ENCODE assay signal across 8 mouse cellular contexts in the genomic region with DNA sequence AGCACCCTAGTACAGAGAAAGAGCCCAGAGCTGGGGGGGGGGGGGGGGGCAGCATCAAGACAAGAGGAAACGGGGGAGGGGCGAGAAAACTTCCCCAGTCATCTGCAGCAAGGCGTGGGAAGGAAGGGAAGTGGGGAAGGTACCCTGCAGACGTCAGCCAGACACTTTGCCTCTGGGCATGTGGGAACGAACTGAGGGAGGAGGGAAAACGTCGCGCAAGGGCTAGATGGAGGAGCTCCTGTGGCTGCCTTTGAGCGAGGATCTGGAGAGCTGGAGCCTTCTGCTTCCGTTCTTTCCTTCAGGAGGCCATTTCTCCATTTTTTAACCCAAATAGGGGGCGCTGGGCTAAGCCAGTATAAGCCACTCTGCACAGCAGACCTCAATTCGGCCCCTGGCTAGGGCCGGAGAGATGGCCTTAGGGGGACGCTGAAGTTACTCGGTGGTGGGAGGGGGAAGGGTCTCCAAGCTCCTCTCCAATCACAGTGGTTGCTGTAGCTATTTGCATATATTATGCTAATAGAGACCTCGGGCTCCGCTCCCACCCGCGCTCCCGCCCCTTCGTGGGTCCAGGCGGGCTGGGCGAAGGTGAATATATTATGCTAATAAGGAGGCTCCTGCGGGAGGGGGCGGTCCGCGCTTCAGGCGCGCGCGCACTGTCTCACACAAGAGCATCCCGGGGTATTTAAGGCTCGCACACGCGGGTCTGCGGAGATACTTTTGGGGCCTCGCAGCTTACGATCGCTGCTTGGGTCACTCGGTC. TPM values are rescaled to one million over a fixed set of nuclear protein-coding genes. Genes with fewer than 3 reads are reported as not detected.
DNase-seq lines count a peak whose midpoint lies in the region; ATAC-seq and TF ChIP-seq lines count a peak whose summit lies in the region.

No protein-coding gene starts in this region.

- H3K4me1 ChIP-seq in ES-E14 (ENCODE audit: control insufficient read depth in 2 of 2, insufficient read depth in 2 of 2, low read length in 2 of 2, poor library complexity in 1 of 2): no peaks in the 10 kb centered on the region
- 0 out of 2 replicates have a peak, but pooled peaks cover 7% of the 10 kb centered on the region for H3K4me1 ChIP-seq in hindbrain, embryonic 14.5 days (replicated peaks; ENCODE audit: control insufficient read depth, insufficient read depth, low read length)
- H3K4me1 ChIP-seq in lung, embryonic 16.5 days (replicated peaks; ENCODE audit: control insufficient read depth, insufficient read depth, low read length): peaks cover 6% of the 10 kb centered on the region; the same call in 1 of the 2 replicates

- H3K36me3 ChIP-seq in ES-E14 (ENCODE audit: control insufficient read depth, insufficient read depth, low read length, poor library complexity, severe bottlenecking): no peaks in the 10 kb centered on the region
- no peaks in the 10 kb centered on the region for H3K36me3 ChIP-seq in hindbrain, embryonic 14.5 days (replicated peaks; ENCODE audit: control insufficient read depth, insufficient read depth)
- H3K36me3 ChIP-seq in lung, embryonic 16.5 days (ENCODE audit: control insufficient read depth, insufficient read depth, low read length): no peaks in the 10 kb centered on the region

- H3K9me3 ChIP-seq in ES-E14 (ENCODE audit: control insufficient read depth, insufficient read depth, low read depth, low read length): no peaks in the 10 kb centered on the region
- no peaks in the 10 kb centered on the region for H3K9me3 ChIP-seq in hindbrain, embryonic 14.5 days (ENCODE audit: control insufficient read depth, low read length)
- no peaks in the 10 kb centered on the region for H3K9me3 ChIP-seq in lung, embryonic 16.5 days (ENCODE audit: control insufficient read depth, low read length)

- H3K27me3 ChIP-seq in hindbrain, embryonic 14.5 days (ENCODE audit: control insufficient read depth, insufficient read depth, low read length): no peaks in the 10 kb centered on the region
- H3K27me3 ChIP-seq in lung, embryonic 16.5 days (ENCODE audit: control insufficient read depth, insufficient read depth, low read depth, low read length): no peaks in the 10 kb centered on the region

- ATAC-seq in hindbrain, embryonic 14.5 days (ENCODE audit: low FRiP score): peak; percentile 95
- peak; percentile 98 for ATAC-seq in lung, embryonic 16.5 days (ENCODE audit: low read depth)

- under 1% methylated on average over 40 of the region's 40 CpGs for WGBS in hindbrain, embryonic 14.5 days
- WGBS in lung, embryonic 16.5 days: under 1% methylated on average over 40 of the region's 40 CpGs

- in situ Hi-C loops in ES-E14 (cut with MboI; ENCODE audit: low sequenced_read_pairs in 2 of 2, unreplicated experiment in 2 of 2): no loop called here

- no peak overlapping the region for H3K27ac ChIP-seq in ES-E14 (ENCODE audit: insufficient read depth, low read depth, low read length, poor library complexity, severe bottlenecking)
- H3K27ac ChIP-seq in hindbrain, embryonic 14.5 days: no peak overlapping the region
- peak overlapping the region; percentile 22 for H3K27ac ChIP-seq in lung, embryonic 16.5 days (ENCODE audit: low read length)

- H3K9ac ChIP-seq in ES-E14 (ENCODE audit: insufficient read depth, low read depth, low read length, poor library complexity, severe bottlenecking): peak overlapping the region; percentile 28; the same call in 1 of the 2 replicates
- H3K9ac ChIP-seq in hindbrain, embryonic 14.5 days: peak overlapping the region; percentile 57
- H3K9ac ChIP-seq in lung, embryonic 16.5 days (ENCODE audit: low read length): peak overlapping the region; percentile 71

- DNase-seq in ES-E14 (ENCODE audit: low read depth, low spot score): peak; percentile 24
- DNase-seq in cerebellum, postnatal 25 days: peak; percentile 45 to 69
- peak; percentile 23 for DNase-seq in gastrocnemius, adult 18-20 months (ENCODE audit: low spot score)
- DNase-seq in hindbrain, embryonic 14.5 days (ENCODE audit: low spot score): peak; percentile 80
- peak; percentile 67 to 85 for DNase-seq in layer of hippocampus, postnatal 14 days (ENCODE audit: low spot score in 2 of 2)
- DNase-seq in ovary, postnatal 14 days (ENCODE audit: low spot score): peak; percentile 45
- peak; percentile 81 for DNase-seq in thymus, postnatal 14 days

- H3K4me3 ChIP-seq in ES-E14 (ENCODE audit: insufficient read depth in 1 of 2, low read depth in 1 of 2, low read length in 2 of 2, poor library complexity in 1 of 2, severe bottlenecking in 1 of 2): peak overlapping the region; percentile 38 to 67
- peak overlapping the region; percentile 61 for H3K4me3 ChIP-seq in hindbrain, embryonic 14.5 days (replicated peaks; ENCODE audit: low read length)
- peak overlapping the region; percentile 74 for H3K4me3 ChIP-seq in lung, embryonic 16.5 days (ENCODE audit: low read length)

- H3K4me2 ChIP-seq in hindbrain, embryonic 14.5 days (replicated peaks): peak overlapping the region; percentile 99
- peak overlapping the region; percentile 99 for H3K4me2 ChIP-seq in lung, embryonic 16.5 days (ENCODE audit: low read depth, low read length)

TF ChIP-seq in ES-E14, 5 proteins besides CTCF, POLR2A, EP300 and RAD21:
- TF ChIP-seq ZC3H11A (IDR thresholded peaks at IDR 0.05; ENCODE audit: borderline replicate concordance, low read depth, low read length) (no peak), CHD2 (IDR thresholded peaks at IDR 0.05; ENCODE audit: low read depth, low read length) (no peak), HCFC1 (IDR thresholded peaks at IDR 0.05; ENCODE audit: borderline replicate concordance, insufficient read depth, low read length) (no peak), ZNF384 (IDR thresholded peaks at IDR 0.05; ENCODE audit: low read depth, low read length) (no peak), MAFK (IDR thresholded peaks at IDR 0.05; ENCODE audit: insufficient read depth, low read depth, low read length) (no peak)
TF ChIP-seq in ES-E14: peak in this region for 0.

RNA-seq across cellular contexts. Expression of gene Col25a1, which starts 49.1 kb away (rescaled TPM):
- 0.45 and 0.48 TPM in 2 replicates for total RNA-seq in ES-E14 (2012; rRNA removed)
- total RNA-seq in gastrocnemius, adult 18-20 months (2021): under 1 TPM; 0.09 to 0.17 TPM
- 6.3 and 8.1 TPM in 2 replicates for polyA plus RNA-seq in hindbrain, embryonic 14.5 days (2014; fragmentation: Nextera tagmentation; extraction: Ambion mirVana)
- total RNA-seq in layer of hippocampus, postnatal 14 days (2021): 10 to 100 TPM; 57.8 to 62.6 TPM
- polyA plus RNA-seq in lung, embryonic 16.5 days (2015; fragmentation: Nextera tagmentation; extraction: Ambion mirVana): 17.6 and 20.3 TPM in 2 replicates

Comparison
In these comparisons a context has a peak if more than half of its experiments do, and no peak if none do; other contexts are left out.
1. DNase-seq: peak in every context shown above with its lines; median percentile 81 in thymus, postnatal 14 days; 80 in hindbrain, embryonic 14.5 days; 76 in layer of hippocampus, postnatal 14 days; 57 in cerebellum, postnatal 25 days; 45 in ovary, postnatal 14 days; 24 in ES-E14; 23 in gastrocnemius, adult 18-20 months.
2. RNA of gene Col25a1, which starts 49.1 kb away (total RNA-seq): 57.8 to 62.6 TPM in layer of hippocampus, postnatal 14 days; 0.45 to 0.48 TPM in ES-E14 and 0.09 to 0.17 TPM in gastrocnemius, adult 18-20 months; every median in the first group is over 10 times any median in the second.
3. Peak in every context shown above with its lines, with median percentiles within 50 percentile points of each other: H3K4me3 ChIP-seq and H3K9ac ChIP-seq.